Mouse (Mus musculus) G1E (cell line): ENCODE measurements around the gene Rnf216.

ENCODE experiments used
- CTCF ChIP-seq: IDR thresholded peaks from 2 replicates; pipeline ENCODE4 v1.5.1; 2012; ENCODE audit warnings: low read depth, low read length, inconsistent platforms, mixed read lengths
- GATA1 ChIP-seq: IDR thresholded peaks from 2 replicates; pipeline ENCODE4 v1.6.1; 2012; ENCODE audit warnings: borderline replicate concordance, low read length, inconsistent platforms, mixed read lengths
- GATA2 ChIP-seq: IDR thresholded peaks from 2 replicates; pipeline ENCODE4 v1.6.1; 2012; ENCODE audit warnings: low read depth, low read length, inconsistent platforms, borderline replicate concordance
- POLR2AphosphoS5 ChIP-seq: IDR thresholded peaks from 2 replicates; pipeline ENCODE4 v1.6.1; 2012; ENCODE audit warnings: low read depth, low read length, inconsistent platforms; ENCODE audit not compliant: insufficient replicate concordance
- TAL1 ChIP-seq: conservative IDR thresholded peaks from 2 replicates; pipeline ENCODE4 v1.6.1; 2012; ENCODE audit warnings: low read depth, low read length, inconsistent platforms, mixed read lengths

- TF ChIP-seq CTCF (no peak), GATA2 (no peak), POLR2AphosphoS5 (no peak), TAL1 (no peak), GATA1 (no peak)
These were observed 138.8 kb downstream of the Rnf216 start for GRCm38 (mm10) chr5:142973971-142974370.
